Mouse (Mus musculus) testis, adult 2 months (tissue): ENCODE data around the gene Smok2a. TPM values are rescaled to one million over a fixed set of nuclear protein-coding genes. Genes with fewer than 3 reads are reported as not detected.
"Not testable (repeated sequence)": the region's sequence is repeated elsewhere in the genome, so short reads cannot be mapped to it uniquely, and the experiment has no call there.

Source experiments
- H3K27ac ChIP-seq: fragments of 200-500 bp; 2 replicates; pipeline ENCODE4 v1.5.1; 2012; ENCODE audit warnings: low read depth, low read length; ENCODE audit not compliant: control insufficient read depth, insufficient read depth
- H3K27me3 ChIP-seq: fragments of 200-500 bp; 2 replicates; pipeline ENCODE4 v1.6.1; 2012; ENCODE audit warnings: mild to moderate bottlenecking, low read length, moderate library complexity; ENCODE audit not compliant: control insufficient read depth, insufficient read depth
- H3K36me3 ChIP-seq: fragments of 200-500 bp; 2 replicates; pipeline ENCODE4 v1.6.1; 2012; ENCODE audit warnings: mild to moderate bottlenecking, low read length; ENCODE audit not compliant: control insufficient read depth, insufficient read depth
- H3K4me1 ChIP-seq: fragments of 200-500 bp; 2 replicates; pipeline ENCODE4 v1.6.1; 2012; ENCODE audit warnings: low read length; ENCODE audit not compliant: control insufficient read depth, insufficient read depth
- H3K4me3 ChIP-seq: fragments of 200-500 bp; 2 replicates; pipeline ENCODE4 v1.5.1; 2012; ENCODE audit warnings: low read depth, mild to moderate bottlenecking, low read length, moderate library complexity, mixed read lengths; ENCODE audit not compliant: control insufficient read depth
- CTCF ChIP-seq: fragments of 200-500 bp; IDR thresholded peaks from 2 replicates; pipeline ENCODE4 v1.5.1; 2012; ENCODE audit warnings: low read depth, mild to moderate bottlenecking, inconsistent platforms, low read length, moderate library complexity; ENCODE audit not compliant: control insufficient read depth, insufficient read depth, insufficient replicate concordance
- POLR2A ChIP-seq: fragments of 200-500 bp; IDR thresholded peaks from 2 replicates; pipeline ENCODE4 v1.6.1; 2012; ENCODE audit warnings: low read depth, mild to moderate bottlenecking, inconsistent platforms, low read length, moderate library complexity; ENCODE audit not compliant: control insufficient read depth
- polyA plus RNA-seq: library from polyadenylated mRNA; depleted of rRNA; stranded (reverse); fragments of >200 nt; gene quantifications from 2 replicates; pipeline ENCODE4 v1.2.3, GENCODE M21; 2012; rRNA removed

Gene Smok2a
- polyA plus RNA-seq, 1 experiment: 5.8 TPM

DNA sequence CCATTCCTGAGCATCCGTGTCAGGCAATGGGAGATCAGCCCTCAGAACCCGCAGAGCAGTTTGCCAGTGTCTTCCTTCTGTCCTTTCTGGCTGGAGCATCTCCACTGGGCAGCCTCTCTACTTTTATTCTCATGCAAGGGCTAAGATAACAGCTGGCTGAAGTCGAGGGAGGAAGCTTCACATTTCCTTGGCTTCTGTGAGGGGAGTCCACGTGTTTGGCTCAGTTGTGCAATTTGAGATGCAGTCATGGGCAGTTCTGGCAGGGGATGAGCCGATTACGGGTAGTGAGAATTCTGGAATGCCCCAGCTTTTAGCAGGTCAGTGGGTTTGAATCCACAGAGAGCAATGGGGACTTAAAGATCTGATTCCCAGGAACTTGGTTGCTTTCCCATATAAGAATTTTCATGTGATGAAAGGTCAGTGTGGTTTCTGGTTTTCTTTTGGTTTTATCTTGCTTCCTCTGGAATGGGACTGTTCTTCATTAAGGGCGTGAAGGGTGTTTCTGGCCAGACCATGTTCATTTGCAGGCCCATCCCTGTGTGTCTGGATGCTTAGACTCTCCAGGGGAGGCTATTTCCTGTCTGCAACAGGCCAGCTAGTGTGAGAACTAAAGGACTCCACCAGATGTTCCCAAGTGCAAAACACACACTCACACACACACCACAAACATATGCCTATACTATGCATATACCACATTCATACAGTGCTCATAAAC lies 8.7 kb upstream of the Smok2a start:
- no peaks in the 10 kb centered on the region for H3K36me3 ChIP-seq
- no peak overlapping the region for H3K27ac ChIP-seq
- no peaks in the 10 kb centered on the region for H3K27me3 ChIP-seq
- no peaks in the 10 kb centered on the region for H3K4me1 ChIP-seq
- TF ChIP-seq POLR2A (no peak), CTCF (no peak)
- H3K4me3 ChIP-seq: no peak overlapping the region

DNA sequence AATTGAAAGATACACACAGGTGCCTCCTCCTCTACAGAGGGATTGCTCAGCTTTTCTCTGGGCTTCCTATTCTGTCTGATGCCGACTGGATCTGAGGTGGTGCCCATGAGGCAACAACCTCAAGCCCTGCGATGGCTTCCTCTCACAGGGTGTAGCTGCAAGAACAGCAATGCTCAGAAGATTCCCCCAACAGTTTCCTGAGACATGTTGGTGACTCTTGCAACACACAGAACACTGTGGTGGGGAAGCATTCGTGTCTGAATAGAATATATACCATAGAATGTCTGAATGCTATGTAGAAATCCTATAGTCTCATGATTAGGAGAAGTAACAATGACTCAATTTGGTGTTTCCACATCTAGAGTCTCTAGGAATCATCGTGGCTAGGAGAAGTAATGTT lies 6.8 kb upstream of the Smok2a start:
- TF ChIP-seq POLR2A (no peak), CTCF (no peak)
- Histone ChIP-seq H3K4me3 (no peak overlapping the region), H3K27ac (no peak overlapping the region), H3K27me3 (no peaks in the 10 kb centered on the region), H3K4me1 (no peaks in the 10 kb centered on the region), H3K36me3 (no peaks in the 10 kb centered on the region)

DNA sequence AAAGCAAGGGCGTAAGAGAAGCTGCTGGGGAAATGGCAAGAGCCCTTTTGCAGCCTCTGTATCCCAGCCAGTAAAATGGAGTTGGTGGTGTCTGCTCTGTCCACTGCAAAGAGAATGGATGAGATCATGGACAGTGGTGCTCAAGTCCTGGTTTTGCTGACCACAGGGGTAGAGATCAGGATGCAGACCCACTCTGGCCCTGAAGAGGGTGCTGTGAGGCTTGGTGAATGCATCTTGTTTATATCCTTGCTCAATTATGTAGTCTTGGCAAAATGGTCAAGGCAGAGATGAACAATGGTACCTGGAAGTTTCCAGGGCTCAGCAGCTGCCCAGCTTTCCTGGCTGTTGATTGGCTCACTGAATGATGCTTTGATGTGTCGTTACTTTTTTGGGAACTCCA lies 5.4 kb upstream of the Smok2a start:
- no peak overlapping the region for H3K27ac ChIP-seq
- no peaks in the 10 kb centered on the region for H3K4me1 ChIP-seq
- TF ChIP-seq CTCF (no peak), POLR2A (no peak)
- no peaks in the 10 kb centered on the region for H3K27me3 ChIP-seq
- H3K36me3 ChIP-seq: no peaks in the 10 kb centered on the region
- H3K4me3 ChIP-seq: no peak overlapping the region

DNA sequence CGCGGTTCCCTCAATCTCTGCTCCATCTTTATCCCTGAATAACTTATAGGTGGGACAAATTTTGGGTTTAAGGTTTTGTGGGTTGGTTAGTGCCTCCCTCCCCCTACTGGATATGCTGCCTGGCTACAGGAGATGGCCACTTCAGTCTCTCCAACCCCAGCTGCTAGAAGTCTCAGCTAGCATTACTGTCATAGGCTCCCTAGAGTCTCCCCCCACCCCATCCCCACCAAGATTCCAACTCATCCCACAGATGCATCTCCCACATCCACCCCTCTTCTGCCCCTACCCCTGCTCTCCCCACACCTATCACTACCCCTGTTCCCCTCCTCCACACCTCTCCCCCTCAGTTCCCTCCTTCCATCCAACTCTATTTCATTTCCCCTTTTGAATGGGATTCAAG lies 933 bp downstream of the Smok2a start:
- not testable (repeated sequence) for H3K4me1 ChIP-seq, H3K27me3 ChIP-seq, H3K27ac ChIP-seq

DNA sequence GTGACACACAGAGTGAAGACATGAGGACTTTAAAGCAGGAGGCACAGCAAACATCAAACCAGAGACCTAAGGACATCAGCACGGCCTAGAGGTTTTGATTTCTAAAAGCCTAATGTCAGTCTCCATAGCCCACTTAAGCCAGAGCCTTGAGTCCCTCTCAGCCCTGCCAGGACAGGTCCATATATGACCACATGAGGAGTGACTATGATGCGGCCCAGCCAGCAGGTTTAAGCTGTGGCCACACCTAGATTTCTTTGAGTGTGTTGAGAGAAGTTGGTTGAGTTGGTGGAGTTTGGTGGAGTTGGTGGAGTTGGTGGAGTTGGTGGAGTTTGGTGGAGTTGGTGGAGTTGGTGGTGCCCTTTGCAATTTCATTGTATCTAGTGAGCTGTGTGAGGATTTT lies 9.0 kb downstream of the Smok2a start, which contains the start of gene Smok2b:
Smok2b (plus strand) TSS at position 301 of the 400 bp plus-strand sequence.
- H3K36me3 ChIP-seq, H3K27me3 ChIP-seq: not testable (repeated sequence)

More for the DNA sequence above, 933 bp downstream of the Smok2a start:
- H3K36me3 ChIP-seq: not testable (repeated sequence)
- peak overlapping the region; percentile 60 for H3K4me3 ChIP-seq

DNA sequence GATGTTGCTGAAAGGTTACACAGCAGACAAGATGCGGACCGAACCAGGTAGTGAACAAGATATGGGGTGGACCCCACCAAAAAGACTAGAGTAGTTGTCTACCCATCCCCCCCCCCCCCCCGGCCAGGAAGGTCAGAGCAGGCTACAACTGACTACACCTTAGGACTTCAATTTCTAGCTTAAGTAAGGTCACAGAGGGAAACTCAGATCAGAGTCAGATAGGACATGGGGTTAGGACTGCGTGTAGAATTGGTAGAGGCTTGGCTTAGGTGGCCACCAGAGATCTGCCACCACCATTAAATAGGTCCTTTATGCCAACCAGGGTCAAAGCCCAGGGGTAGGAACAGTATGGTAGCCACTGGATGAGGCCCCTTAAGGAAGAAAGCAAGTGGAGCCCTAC lies 18.5 kb downstream of the Smok2a start:
- not testable (repeated sequence) for H3K27me3 ChIP-seq, H3K36me3 ChIP-seq

More for the DNA sequence above, 9.0 kb downstream of the Smok2a start, which contains the start of gene Smok2b:
- H3K4me1 ChIP-seq, H3K27ac ChIP-seq: not testable (repeated sequence)
- peak within 1 kb of the TSS; percentile 51 for H3K4me3 ChIP-seq

DNA sequence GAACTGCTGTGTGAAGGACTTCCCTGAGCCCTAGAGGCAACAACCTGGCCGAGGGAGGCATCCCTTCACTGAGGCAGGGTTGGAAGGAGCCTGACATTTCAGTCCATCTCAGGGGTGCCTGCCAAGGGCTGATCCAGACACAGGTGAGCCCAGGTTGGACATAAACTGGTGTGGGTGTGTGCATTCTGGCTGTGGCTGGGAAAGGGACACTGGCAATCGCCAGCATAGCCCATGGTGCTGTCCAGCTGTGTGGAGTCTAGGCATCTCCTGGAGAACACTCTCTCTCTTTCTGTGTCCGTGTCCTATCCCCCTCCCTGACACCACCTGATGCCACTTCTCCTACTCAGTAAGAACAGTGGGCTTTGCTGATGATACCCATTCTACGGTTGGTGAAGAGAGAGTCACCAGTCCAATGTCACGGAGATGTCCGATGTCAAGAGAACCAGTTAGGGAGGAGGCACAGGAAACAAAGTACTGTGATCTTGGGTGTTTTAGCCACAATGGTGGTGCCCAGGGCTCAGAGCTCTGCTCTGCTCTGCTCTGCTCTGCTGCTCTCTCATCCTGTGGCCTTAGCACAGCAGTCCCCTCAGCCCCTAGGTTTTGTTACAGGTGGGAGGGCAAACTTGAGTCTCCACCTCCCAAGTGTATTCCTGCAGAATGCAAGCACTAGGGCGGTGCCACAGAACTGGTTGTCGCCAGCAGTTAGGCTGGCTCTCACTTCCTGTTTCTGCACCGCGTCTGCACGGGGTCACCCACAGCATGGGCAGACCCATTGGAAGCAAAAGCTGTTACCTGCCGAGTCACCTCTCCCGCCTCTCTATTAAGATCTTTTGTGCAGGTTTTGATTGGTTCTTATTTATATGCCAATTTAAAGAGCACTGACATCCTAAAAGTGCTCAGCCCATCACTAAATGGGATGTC lies 20.1 kb downstream of the Smok2a start:
- H3K36me3 ChIP-seq, H3K27ac ChIP-seq, H3K4me3 ChIP-seq, H3K4me1 ChIP-seq, H3K27me3 ChIP-seq: not testable (repeated sequence)

More for the DNA sequence above, 18.5 kb downstream of the Smok2a start:
- not testable (repeated sequence) for H3K4me1 ChIP-seq, H3K27ac ChIP-seq, H3K4me3 ChIP-seq

DNA sequence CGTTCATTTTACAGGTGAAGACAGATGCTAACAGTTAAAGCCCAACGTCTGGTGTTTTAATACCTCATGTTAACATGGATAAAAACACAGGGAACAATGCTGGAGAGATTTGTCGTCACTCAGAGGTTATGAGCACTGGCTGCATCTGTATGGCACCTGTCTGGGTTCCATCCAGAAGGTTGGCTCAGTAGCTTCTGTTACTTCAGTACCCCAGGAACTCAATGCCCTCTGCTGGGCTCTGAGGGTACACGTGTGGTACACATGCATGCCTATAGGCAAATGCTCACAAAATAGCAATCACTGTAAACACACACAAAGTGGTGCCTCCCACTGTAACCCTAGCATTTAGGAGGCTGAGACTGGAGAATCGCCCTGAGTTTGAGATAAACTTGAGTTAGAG lies 33.8 kb downstream of the Smok2a start:
- not testable (repeated sequence) for H3K36me3 ChIP-seq, H3K27me3 ChIP-seq, H3K4me3 ChIP-seq, H3K27ac ChIP-seq, H3K4me1 ChIP-seq

Other genes with a start within 250 kb of the Smok2a start
- gene Wtap, start 227.0 kb upstream of the Smok2a start, polyA plus RNA-seq: 6.1 and 7.6 TPM in 2 replicates
- 211 and 262 TPM in 2 replicates for gene Sod2, start 214.3 kb upstream of the Smok2a start, polyA plus RNA-seq
- gene Gpr31b, start 168.9 kb upstream of the Smok2a start, polyA plus RNA-seq: 0.14 and 0.28 TPM in 2 replicates
- 169 and 196 TPM in 2 replicates for gene Tcp10b, start 160.1 kb upstream of the Smok2a start, polyA plus RNA-seq
- 13.6 and 13.9 TPM in 2 replicates for gene Unc93a, start 89.4 kb upstream of the Smok2a start, polyA plus RNA-seq
- 5.0 and 7.4 TPM in 2 replicates for gene Smok2b, start 9.1 kb downstream of the Smok2a start, polyA plus RNA-seq
- gene Tcp10c, start 133.4 kb downstream of the Smok2a start, polyA plus RNA-seq: 197 and 218 TPM in 2 replicates